Mouse (Mus musculus): ENCODE measurements around the gene Fignl2. TPM values are rescaled to one million over a fixed set of nuclear protein-coding genes. Genes with fewer than 3 reads are reported as not detected.

Gene Fignl2
- polyA plus RNA-seq, 1 experiment from 2014 or later: 0.12 TPM

DNA sequence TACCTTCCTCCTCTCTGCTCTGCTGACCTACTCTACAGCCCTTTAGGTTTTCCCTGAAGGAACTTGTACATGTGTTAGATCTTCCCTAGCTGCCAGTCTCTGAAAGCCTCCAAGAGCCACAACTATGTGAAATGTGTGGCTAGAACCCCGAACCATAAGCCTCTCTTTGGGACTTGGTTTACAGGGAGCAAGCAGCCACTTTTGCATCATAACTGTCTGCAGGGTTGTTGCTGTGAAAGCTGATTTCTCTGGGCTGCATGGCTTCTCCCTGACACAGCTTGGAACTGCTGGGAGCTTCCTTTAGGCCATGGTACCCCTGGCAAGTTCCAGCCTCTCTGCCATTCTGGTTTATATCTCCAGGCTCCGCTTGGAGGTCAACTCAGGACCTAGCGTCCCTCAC, 75.9 kb downstream of the Fignl2 start:
- WGBS: 83% methylated on average over 3 of the region's 3 CpGs
- Histone ChIP-seq H3K36me3 (ENCODE audit: control insufficient read depth, insufficient read depth) (no peaks in the 10 kb centered on the region), H3K27me3 (ENCODE audit: control insufficient read depth, insufficient read depth, low read length) (peaks cover 5% of the 10 kb centered on the region; the same call in 1 of the 2 replicates), H3K4me2 (ENCODE audit: low read depth, low read length) (no peak overlapping the region), H3K4me1 (ENCODE audit: control insufficient read depth, insufficient read depth, low read length) (peaks cover 3% of the 10 kb centered on the region; the same call in 1 of the 2 replicates), H3K9ac (ENCODE audit: low read length) (no peak overlapping the region), H3K4me3 (ENCODE audit: low read length) (no peak overlapping the region), H3K9me3 (replicated peaks; ENCODE audit: control insufficient read depth, low read length) (no peaks in the 10 kb centered on the region), H3K27ac (ENCODE audit: low read length) (no peak overlapping the region)
- no peak for ATAC-seq (replicated peaks; ENCODE audit: extremely low read depth, insufficient read depth, low FRiP score)

DNA sequence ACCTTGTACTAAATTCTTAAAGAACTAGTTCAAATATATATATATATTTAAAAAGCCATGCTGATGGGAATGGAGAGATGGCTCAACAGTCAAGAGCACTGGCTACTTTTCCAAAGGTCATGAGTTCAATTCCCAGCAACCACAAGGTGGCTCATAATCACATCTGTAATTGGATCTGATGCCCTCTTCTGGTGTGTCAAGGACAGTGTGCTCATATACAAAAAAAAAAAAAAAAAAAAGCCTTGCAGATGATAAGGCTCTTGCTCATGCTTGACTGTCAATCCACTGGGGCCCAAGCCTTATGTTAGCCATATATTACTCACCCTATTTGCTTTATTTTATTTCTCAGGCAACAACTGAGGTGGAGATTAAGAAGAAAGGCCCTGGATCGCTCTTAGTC, 76.7 kb downstream of the Fignl2 start:
- H3K4me3 ChIP-seq (ENCODE audit: low read length): no peak overlapping the region
- H3K9me3 ChIP-seq (replicated peaks; ENCODE audit: control insufficient read depth, low read length): no peaks in the 10 kb centered on the region
- peaks cover 2% of the 10 kb centered on the region; the same call in 1 of the 2 replicates for H3K27me3 ChIP-seq (ENCODE audit: control insufficient read depth, insufficient read depth, low read length)
- no peak overlapping the region for H3K4me2 ChIP-seq (ENCODE audit: low read depth, low read length)
- ATAC-seq (replicated peaks; ENCODE audit: extremely low read depth, insufficient read depth, low FRiP score): no peak
- H3K4me1 ChIP-seq (ENCODE audit: control insufficient read depth, insufficient read depth, low read length): no peaks in the 10 kb centered on the region
- WGBS: 88% methylated on average over 1 of the region's 1 CpGs
- no peak overlapping the region for H3K9ac ChIP-seq (ENCODE audit: low read length)
- H3K36me3 ChIP-seq (ENCODE audit: control insufficient read depth, insufficient read depth): no peaks in the 10 kb centered on the region
- H3K27ac ChIP-seq (ENCODE audit: low read length): no peak overlapping the region

Other genes with a start within 250 kb of the Fignl2 start
- gene Scn8a, start 208.7 kb downstream of the Fignl2 start, polyA plus RNA-seq (2015; fragmentation: Nextera tagmentation; extraction: Ambion mirVana): 0.71 and 1.5 TPM in 2 replicates
- gene Gm47841, start 31.2 kb downstream of the Fignl2 start, polyA plus RNA-seq (2015; fragmentation: Nextera tagmentation; extraction: Ambion mirVana): not detected in 2 replicates
- not detected in 2 replicates for gene Ankrd33, start 37.2 kb upstream of the Fignl2 start, polyA plus RNA-seq (2015; fragmentation: Nextera tagmentation; extraction: Ambion mirVana)
- 14.7 and 20.5 TPM in 2 replicates for gene Acvrl1, start 50.0 kb upstream of the Fignl2 start, polyA plus RNA-seq (2015; fragmentation: Nextera tagmentation; extraction: Ambion mirVana)
- gene Acvr1b, start 95.5 kb upstream of the Fignl2 start, polyA plus RNA-seq (2015; fragmentation: Nextera tagmentation; extraction: Ambion mirVana): 7.1 and 8.0 TPM in 2 replicates
- 3.1 and 3.4 TPM in 2 replicates for gene Grasp, start 145.6 kb upstream of the Fignl2 start, polyA plus RNA-seq (2015; fragmentation: Nextera tagmentation; extraction: Ambion mirVana)
- gene Nr4a1, start 175.7 kb upstream of the Fignl2 start, polyA plus RNA-seq (2015; fragmentation: Nextera tagmentation; extraction: Ambion mirVana): 12.6 and 13.5 TPM in 2 replicates
- 64.5 and 68.9 TPM in 2 replicates for gene Atg101, start 205.7 kb upstream of the Fignl2 start, polyA plus RNA-seq (2015; fragmentation: Nextera tagmentation; extraction: Ambion mirVana)
- gene 6030408B16Rik, start 214.6 kb upstream of the Fignl2 start, polyA plus RNA-seq (2015; fragmentation: Nextera tagmentation; extraction: Ambion mirVana): 2.8 and 7.1 TPM in 2 replicates

Data from heart, embryonic 16.5 days (tissue).